Mouse (Mus musculus): ENCODE data around the gene Mydgf. TPM values are rescaled to one million over a fixed set of nuclear protein-coding genes. Genes with fewer than 3 reads are reported as not detected.
A peak's percentile ranks its signal among the peaks of the same experiment; 100 is the strongest.

Mydgf gene
- total RNA-seq (2021): 60.4 TPM in 2 replicates
- long read RNA-seq, transcript Mydgf-201 (6 exons, 1,710 nt): major isoform, 103 of 109 reads
- long read RNA-seq, partial matches to known transcripts: 0 of 109 reads
- long read RNA-seq, other reads (novel, unspliced or antisense): 6 of 109 reads

DNA sequence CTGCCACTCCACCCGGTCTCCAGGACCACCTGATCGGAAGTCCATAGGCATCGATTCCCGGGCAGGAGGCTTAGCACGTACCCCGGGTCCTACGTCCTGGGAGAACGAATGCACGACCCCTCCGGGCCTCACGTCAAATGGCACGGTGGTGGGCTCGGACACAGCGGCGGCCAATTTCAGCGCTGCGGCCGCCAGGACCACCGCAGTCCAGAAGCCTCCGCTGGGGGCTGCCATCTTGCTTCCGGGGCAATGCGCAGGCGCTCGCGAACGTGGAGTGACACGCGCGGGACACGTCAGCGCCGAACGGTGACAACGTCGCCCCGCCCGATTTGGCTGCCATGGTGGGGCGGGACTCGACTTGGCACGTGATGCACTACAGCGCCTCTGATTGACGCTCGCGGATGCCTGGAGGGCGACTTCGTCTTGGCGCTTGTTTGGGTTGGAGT is at the start of gene Mydgf:
Gene Mydgf (minus strand): TSS at position 263 of the 446 bp plus-strand sequence.
- DNase-seq: peak; percentile 97

DNA sequence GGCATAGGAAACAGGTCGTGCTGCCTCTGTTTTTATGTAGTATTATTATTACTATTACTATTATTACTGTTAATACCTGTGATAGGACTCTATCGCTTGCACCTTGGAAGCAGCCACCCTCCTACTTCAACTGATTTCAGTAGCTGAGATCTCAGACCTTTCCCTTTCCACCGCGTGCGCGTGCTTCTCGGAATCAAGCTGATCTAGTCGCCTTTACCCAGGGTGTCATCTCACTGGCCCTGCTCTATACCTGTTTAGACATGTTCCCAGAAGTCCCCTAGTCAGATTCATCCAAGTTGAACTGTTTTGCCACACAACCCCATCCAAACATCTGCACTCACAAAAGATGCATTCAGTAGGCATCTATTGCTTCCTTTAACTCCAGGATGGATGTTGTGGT is 49.7 kb upstream of the Mydgf start:
- no peak for DNase-seq

DNA sequence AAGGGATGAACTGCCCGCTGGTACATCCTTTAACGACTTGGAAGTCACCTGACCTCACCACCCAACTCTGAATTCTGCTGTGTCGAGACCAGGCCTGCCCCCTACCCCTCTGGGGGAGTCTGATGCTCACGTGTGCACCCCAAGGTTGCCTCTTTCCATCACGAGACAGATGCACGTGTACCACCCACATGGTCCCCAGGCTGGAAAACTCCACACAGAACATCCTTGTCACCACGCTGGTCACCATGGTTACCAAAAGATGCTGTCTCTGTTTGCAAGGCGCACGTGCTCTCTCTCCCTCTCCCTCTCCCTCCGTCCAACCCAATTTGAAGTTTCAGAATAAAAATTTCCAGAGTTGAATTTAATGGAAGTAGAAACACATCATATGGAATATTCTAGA is 46.2 kb upstream of the Mydgf start:
- DNase-seq: no peak

DNA sequence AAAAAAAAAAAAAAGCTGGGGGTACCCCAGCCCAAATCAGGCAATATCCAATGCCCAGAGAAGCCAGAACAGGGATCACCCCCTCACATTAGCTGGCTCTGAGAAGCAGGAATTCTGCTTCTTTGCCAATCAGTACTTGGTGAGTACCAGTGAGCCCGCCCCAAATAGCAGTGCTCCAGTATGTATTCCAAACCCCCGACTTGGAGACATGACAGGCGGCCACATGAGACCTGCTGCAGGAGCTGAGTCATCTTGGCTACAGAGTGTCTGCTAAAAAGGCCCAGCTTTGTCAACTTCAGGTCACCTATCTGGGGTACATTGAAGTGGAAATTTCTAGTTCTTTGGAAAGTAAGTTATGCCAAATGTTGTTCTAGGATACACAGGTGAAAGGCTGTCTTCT is 42.8 kb upstream of the Mydgf start:
- no peak for DNase-seq

DNA sequence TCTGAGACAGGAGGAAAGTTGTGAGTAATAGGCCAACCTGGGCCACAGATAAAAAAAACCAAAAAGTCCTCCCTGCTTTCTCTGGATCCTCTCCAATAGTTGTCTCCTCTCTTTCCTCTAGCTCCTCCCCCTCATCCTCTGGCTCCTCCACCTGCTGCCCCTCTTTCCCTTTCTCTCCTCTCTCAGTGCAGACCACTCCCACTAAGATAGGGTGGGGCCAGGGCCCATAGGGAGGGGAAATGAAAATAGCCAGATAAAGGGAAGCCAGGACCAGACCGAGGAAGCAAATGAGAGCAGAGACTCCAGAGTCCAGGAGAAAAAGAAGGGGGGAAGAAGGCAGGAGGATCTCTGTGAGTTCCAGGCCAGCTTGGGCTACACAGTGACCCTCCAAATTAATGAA is 41.2 kb upstream of the Mydgf start:
- no peak for DNase-seq

DNA sequence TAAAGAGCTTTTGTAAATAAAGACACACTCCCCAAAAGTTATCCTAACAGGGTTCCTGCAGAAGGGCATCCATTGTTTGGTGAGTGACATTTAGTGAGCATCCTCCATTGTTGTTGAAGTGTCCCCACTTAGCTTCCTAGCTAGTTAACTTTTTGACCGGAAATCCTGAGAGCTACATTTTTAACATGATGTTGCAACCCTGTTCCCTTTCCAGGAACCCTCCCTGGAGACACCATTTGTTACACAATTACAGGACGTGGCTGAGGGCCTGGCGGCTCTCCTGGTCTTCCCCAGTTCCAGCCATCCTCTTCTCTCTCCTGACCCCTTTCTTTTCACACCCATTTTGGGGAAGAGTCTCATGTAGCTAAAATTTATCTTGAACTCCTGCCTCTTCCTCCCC is 36.1 kb upstream of the Mydgf start:
- DNase-seq: no peak

DNA sequence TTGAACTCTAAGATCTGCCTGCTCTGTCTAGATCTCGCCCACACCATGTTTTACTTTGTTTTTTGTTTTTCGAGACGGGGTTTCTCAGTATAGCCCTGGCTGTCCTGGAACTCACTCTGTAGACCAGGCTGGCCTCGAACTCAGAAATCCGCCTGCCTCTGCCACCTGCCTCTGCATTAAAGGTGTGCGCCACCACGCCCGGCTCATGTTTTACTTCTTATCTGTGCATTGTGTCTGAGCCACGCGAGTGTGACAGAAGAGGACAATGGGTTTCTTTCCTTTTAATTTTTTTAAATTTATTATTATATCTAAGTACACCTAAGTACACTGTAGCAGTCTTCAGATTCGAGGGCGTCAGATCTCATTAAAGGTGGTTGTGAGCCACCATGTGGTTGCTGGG is 35.5 kb upstream of the Mydgf start:
- DNase-seq: no peak

DNA sequence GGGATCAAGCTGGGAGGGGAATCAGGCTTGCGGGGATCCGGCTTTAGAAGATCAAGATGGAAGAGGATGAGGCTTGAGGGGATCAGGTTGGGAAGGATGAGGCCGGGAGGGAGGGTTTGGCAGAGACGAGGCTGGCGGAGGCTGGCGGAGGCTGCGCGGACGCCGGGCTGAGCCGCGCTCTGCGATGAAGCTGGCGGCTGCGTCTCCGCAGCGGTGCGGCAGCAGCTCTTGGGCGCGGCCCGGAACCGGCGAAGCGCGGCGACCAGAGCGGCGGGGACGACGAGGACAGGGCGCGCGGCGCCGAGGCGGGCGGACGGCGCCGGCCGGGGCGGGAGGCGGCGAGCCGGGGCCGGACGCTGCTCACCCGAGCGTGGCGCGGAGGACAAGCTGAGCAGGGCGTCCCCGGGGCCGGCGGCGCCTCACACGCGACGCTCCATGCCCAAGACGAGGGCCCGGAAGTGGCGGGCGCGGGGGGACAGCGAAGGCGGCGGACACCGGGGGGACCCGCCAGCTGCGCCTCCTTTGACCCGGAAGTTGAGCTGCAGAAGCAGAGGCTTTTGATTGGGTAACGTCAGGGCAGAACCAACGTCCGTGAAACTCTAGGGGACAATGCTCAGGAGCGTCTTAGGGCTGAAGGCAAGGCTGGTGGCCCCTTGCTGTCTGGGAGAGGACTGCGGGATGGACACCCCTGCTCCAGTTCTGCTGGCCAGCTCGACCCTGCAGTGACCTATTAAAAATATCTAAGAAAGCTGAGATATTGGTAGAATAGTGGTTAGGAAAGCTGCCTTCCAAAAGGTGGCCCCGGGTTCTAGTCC is 34.9 kb upstream of the Mydgf start, which contains the start of gene Dpp9:
Gene Dpp9 (minus strand): TSS at position 529 of the 815 bp plus-strand sequence.
- peak; percentile 86 for DNase-seq

DNA sequence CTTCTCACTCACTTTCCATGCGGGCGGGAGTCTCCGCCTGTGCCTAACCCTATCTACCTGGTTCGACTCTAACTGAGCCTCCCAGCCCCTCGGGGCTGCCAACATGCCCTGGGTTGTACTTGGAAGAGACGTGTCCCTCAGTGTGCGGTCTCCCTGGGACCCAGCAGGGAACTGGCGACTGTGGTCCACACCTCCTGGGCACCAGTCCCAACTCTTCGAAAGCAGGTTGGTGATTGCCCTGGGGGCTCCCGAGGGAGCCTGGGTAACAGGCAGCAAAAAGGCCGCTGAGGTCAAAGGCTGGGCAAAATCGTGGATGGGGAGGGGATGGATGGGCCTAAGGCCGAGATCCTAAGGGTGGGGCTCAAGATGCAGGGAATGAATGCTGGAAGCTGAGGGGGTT is 34.0 kb upstream of the Mydgf start:
- peak; percentile 26 for DNase-seq

DNA sequence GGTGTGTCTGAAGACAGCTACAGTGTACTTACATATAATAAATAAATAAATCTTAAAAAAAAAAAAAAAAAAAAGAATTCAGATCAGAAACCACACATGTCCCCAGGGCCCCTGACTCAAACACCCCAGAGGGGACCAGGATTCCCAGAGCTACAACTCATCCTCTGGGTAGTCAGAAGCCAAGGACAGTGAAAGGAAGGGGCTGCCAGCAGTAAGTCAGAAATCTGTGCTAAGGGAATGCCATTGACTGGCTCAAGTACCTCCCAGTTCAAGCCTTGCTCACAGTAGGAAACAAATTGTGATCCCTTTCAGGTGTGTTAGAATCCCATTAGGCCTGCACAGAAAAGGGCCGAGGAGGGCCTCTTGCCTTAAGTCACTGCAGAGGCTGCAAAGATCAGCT is 30.5 kb upstream of the Mydgf start:
- DNase-seq: no peak

DNA sequence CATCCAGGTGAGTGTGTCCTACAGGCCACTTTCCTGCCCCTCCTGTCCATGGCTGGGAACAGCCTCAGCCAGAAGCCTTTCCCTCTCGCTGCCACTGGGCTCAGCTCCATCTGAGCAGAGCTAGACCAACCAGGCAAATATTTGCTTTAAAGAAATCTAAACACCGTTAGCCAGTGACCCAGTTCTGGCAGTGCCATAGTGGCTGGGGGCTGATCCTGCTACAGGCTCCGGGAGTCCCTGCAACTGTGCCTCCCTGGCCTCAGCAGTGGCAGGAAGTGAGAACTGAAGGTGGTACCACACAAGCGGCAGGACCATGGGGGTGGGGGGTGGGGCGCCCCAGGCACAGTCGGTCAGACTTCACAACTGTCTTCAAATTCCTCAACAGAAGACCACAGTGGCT is 29.0 kb upstream of the Mydgf start:
- no peak for DNase-seq

DNA sequence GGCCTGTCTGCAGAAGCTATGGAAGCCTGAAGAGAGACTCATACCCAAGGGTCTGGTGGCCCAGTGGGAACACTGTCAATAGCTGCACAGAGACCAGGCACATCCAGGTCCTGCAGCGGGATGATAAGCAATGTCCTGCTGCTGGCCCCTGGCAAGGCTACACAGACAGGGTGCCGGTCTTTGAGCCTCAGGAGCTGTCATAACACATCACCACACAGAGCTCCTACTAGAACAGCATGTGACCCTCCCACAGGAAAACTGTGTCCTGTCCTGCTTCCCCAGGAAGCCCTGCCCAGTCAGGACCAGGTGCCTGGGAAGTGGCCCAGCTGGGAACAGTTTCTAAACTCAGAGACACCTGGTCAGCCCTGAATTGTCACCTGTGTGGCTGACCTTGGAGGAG is 27.4 kb upstream of the Mydgf start:
- DNase-seq: no peak

DNA sequence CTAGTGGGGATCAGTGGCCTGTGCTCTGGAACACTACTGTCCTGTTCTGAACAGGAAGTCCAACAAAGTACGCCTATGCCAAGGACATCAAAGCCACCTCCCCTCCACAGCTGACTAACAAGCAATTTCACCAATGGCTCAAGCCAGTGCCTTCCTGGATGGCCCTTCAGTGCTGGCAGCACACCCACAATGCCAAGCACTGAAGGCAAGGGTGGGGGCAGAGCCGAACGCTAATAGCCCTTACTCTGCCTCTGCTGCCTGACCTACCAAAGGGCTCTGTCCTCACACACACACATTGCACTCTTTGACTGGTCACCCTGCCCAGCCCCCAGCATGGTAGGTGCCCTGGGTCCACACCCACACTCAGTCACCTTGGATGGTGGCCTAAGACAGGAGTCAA is 25.1 kb upstream of the Mydgf start:
- DNase-seq: no peak

DNA sequence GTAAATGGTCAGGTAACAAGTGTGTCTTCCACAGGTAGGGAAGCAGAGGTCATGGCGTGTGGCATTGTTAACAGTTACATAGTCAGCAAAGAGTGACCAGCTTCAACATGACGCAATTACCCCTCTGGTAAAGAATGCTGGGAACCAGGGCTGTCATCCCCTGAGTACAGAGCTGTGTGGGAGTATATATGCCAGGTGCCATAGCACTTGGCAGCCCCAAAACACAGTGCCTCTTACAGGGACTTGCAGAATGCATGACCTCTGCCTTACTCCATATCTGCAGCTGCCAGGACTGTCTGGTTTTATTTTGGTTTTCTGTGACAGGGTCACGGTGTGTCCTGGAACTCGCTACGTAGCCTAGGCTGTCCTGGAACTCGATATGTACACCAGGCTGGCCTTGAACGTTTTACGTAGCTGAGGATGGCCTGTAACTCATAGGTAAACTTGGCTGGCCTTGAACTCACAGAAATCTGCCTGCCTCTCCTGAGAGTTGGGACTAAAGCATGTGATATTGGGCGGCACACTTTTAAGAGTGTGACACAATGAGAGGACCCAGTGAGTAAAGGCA is 24.3 kb upstream of the Mydgf start:
- no peak for DNase-seq

DNA sequence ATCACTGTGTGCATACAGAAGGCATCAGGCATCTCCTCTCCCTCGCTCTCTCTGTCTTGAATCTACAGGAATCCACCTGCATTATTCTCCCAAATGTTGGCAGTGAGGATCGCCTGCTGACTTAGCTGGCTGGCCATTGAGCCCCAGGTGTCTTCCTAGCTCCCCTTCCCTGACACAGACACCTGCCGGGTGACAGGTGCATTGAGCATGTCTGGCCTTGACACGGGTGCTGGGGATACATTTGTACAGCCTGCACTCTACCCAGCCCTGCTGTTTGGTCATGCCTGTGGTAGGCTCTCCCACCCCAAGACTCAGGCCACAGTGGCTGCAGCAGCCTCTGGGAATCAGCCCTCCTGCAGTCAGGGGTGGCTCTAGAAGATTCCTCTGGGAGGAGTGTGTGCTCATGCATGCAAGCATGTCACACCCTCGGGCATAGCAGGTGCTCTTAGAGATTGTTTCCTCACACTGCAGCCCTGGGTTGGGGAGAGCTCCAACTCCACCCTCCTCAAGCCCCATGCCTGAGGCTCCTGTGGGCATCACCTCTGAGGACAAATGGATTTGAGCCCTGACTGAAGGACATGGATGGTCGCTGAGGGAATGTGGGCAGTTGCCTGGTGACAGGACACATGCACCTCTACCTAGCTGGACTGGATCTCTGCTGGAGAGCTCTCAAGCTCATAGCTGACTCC is 23.4 kb upstream of the Mydgf start:
- no peak for DNase-seq

DNA sequence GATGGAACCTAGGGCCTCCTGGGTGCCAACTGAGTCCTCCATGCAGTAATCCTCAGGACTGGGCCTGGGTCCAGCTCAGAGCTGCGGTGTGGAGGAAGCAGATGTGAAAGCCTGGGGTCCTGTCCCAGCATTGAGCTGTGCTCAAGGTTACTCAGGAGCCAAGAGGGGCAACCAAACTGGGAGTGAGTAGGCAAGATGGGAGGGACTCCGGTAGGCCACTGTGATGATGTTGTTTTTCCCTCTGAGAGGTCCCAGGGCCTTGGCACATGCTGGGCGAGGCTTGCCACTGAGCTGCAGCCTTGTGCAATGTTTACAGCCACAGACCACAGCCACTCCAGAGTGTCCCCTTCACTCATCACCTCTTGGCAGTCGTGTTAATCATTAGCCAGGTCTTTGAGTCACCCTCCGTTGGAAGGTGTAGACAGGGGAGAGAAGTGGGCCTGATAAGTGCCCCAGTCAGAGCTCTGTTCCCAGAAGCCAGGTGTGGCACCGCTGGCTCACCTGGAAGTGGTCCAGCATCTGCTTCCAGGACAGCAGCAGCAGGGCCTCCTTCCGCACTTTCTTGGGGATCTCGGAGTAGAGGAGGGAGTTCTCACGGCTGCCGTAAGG is 22.7 kb upstream of the Mydgf start:
- no peak for DNase-seq

DNA sequence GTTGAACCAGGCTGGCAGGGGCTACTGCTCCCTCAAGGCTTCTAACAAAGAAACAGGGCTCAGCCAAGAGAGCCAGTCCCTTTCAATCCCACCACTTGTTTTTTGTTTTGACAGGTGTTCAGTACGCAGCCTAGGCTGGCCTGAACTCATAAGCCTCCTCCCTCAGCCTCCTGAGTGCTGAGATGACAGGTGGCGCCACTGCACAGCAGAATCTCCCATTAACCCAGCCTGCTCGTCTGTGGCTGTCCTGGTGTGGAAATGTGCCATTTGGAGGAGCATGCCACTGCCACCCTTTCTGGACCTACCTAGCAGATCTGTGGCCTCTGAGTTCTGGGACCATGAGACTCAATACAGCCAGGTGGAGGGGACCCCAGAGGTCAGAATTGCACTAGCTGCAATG is 20.0 kb upstream of the Mydgf start:
- DNase-seq: no peak

DNA sequence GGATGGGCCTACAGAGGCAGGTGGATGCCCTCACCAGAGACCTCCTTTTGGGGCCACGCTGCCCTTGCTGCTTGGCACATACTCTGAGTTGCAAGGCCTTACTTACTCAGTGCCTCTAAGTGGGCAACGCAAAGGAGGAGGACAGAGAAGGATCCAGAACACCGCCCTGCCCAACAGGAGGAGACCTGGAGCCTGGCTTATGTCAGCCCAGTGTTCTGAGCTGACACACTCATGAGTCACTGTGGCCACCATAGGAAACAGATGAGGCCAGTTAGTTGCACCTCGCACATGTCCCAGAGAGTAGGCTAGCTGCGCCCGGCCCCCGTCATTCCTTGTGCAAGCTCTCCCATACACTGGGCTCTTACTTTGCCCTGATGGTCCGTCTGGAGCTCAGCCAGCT is 18.8 kb upstream of the Mydgf start:
- no peak for DNase-seq

DNA sequence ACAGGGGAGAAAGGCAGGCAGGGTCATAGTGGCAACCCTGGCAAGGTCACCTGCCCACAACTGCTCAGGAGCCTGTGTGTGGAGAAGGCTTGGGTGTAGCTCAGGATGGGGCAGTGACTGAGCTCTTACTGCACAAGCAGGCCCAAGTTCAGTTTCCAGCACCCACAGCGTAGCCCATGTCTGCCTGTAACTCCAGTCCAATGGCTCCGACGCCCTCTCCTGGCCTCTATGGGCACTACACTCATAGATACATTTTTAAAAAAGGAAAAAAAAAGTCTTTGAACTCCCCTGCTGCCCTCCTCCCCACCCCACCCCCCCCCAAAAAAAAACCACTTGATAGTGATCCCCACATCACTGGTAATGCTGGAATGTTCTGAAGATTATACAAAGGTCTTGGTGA is 17.9 kb upstream of the Mydgf start:
- no peak for DNase-seq

DNA sequence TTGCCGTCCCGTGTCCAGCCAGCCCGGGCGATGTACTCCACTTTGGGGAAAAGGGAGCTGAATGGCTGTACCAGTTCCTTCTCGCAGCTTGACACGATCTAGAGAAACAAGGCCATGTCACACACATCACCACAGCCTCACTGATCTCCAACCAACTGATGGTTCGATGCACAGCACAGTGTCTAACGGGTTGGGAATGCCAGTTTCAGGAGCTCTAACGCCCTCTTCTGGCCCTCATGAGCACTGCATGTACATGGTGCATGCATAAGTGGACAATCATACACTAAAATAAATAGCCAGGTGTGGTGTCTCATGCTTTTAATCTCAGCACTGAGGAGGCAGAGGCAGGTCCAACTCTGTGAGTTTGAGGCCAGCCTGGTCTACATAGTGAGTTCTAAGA is 16.9 kb upstream of the Mydgf start:
- no peak for DNase-seq

DNA sequence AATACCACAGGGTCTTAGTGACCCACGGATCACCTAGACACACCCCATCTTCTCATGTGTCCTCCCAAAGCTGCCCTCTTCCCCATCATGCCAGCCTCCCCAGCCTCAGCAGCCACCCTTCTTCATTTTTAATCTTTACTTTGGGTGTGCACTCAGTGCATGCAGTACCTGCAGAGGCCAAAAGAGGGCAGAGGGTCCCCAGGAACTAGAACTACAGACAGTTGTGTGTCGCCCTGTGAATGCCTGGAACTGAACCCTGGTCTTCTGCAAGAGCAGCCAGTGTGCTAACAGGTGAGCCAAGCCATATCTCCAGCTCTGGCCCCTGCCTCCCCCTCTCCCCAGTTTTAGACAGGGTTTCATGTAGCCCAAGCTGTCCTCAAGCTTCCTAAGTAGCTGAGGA is 13.1 kb upstream of the Mydgf start:
- DNase-seq: no peak

DNA sequence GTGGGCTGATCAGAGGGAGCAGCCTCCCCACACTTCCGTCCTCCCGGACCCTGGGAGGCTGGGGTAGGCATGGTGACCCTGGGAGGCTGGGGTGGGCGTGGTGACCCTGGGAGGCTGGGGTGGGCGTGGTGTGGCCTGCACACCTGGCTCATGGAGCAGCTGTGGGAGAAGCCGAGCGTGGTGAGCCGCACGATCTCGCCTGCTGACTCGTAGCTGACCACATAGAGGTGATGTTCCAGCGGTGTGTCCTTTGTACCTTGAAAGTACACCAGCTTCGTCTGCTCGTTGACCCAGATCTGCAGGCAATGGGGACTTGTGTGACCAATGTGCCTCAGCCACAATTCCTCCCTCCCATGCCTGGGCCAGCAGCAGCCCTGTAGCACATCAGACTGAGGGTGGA is 11.0 kb upstream of the Mydgf start:
- no peak for DNase-seq

DNA sequence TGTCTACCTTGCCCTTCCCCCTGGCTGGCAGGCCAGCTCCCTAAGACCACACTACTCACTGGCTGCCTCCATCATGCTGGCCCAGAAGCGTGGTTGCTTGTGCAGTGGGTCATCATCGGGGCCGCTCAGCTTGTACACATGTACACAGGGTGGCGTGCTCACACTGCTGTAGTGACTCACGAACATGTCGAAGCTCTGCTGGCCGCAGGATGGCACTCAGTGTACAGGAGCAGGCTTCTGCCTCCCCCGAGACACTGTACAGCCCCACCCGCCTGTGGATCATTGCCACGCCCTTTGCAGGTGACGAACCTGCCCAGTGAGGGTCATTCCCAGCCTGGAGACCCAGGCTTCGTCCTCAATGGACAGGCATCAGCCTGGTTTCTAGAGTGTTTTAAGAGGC is 10.6 kb upstream of the Mydgf start:
- no peak for DNase-seq
